9 mouse cellular contexts compared by ENCODE assay signal in genomic region chr1:80830196-80830794, GRCm38 (mm10).
DNase-seq lines count a peak whose midpoint lies in the region; ATAC-seq and TF ChIP-seq lines count a peak whose summit lies in the region.
"Had no signal": no experiment of that assay in that cellular context is flagged by ENCODE, and none has a peak within 500 bp of the region (broad histone marks: within the 10 kb centered on the region; RNA-seq: fewer than 3 reads in every experiment).

No protein-coding gene starts in this region.

- H3K4me3 ChIP-seq in heart, postnatal 0 days (ENCODE audit: low read depth, low read length) = no peak overlapping the region
- H3K4me3 ChIP-seq in heart, embryonic 11.5 days (ENCODE audit: low read depth, low read length) = no peak overlapping the region
- no peak overlapping the region for H3K4me3 ChIP-seq in midbrain, postnatal 0 days (ENCODE audit: low read depth, low read length)
- H3K4me3 ChIP-seq: liver, embryonic 15.5 days had no signal

- H3K4me1 ChIP-seq in heart, postnatal 0 days (ENCODE audit: control insufficient read depth, insufficient read depth) = no peaks in the 10 kb centered on the region
- H3K4me1 ChIP-seq in heart, embryonic 11.5 days (ENCODE audit: control insufficient read depth, insufficient read depth, low read length) = no peaks in the 10 kb centered on the region
- no peaks in the 10 kb centered on the region for H3K4me1 ChIP-seq in midbrain, postnatal 0 days (ENCODE audit: insufficient read depth, low read length)
- H3K4me1 ChIP-seq: liver, embryonic 15.5 days had no signal

- no peaks in the 10 kb centered on the region for H3K36me3 ChIP-seq in heart, postnatal 0 days (replicated peaks; ENCODE audit: control insufficient read depth, insufficient read depth, low read length)
- no peaks in the 10 kb centered on the region for H3K36me3 ChIP-seq in heart, embryonic 11.5 days (ENCODE audit: control insufficient read depth, insufficient read depth, low read length)
- no peaks in the 10 kb centered on the region for H3K36me3 ChIP-seq in midbrain, postnatal 0 days (ENCODE audit: insufficient read depth, low read length)
- H3K36me3 ChIP-seq: liver, embryonic 15.5 days had no signal

- H3K9me3 ChIP-seq in heart, postnatal 0 days (replicated peaks; ENCODE audit: control insufficient read depth, low read length) = no peaks in the 10 kb centered on the region
- H3K9me3 ChIP-seq in heart, embryonic 11.5 days (replicated peaks; ENCODE audit: control insufficient read depth, low read length) = no peaks in the 10 kb centered on the region
- no peaks in the 10 kb centered on the region for H3K9me3 ChIP-seq in midbrain, postnatal 0 days (ENCODE audit: low read length)
- H3K9me3 ChIP-seq: liver, embryonic 15.5 days had no signal

- no peak overlapping the region for H3K9ac ChIP-seq in heart, postnatal 0 days (replicated peaks; ENCODE audit: low read depth, low read length)
- H3K9ac ChIP-seq in heart, embryonic 11.5 days (ENCODE audit: low read depth, low read length) = no peak overlapping the region
- H3K9ac ChIP-seq in midbrain, postnatal 0 days (replicated peaks; ENCODE audit: low read length, poor library complexity, severe bottlenecking) = no peak overlapping the region
- H3K9ac ChIP-seq: liver, embryonic 15.5 days had no signal

- no peak overlapping the region for H3K4me2 ChIP-seq in heart, postnatal 0 days (ENCODE audit: low read depth, low read length)
- H3K4me2 ChIP-seq in heart, embryonic 11.5 days = no peak overlapping the region
- no peak overlapping the region for H3K4me2 ChIP-seq in midbrain, postnatal 0 days (ENCODE audit: low read depth, low read length, poor library complexity, severe bottlenecking)
- H3K4me2 ChIP-seq: liver, embryonic 15.5 days had no signal

- no peak for DNase-seq in heart, postnatal 0 days (ENCODE audit: low spot score)
- peak; percentile 19 for DNase-seq in lung, postnatal 14 days
- no peak for DNase-seq in lung, adult 18-20 months
- peak; percentile 63 to 78 for DNase-seq in cerebellum, postnatal 10 days
- peak; percentile 77 for DNase-seq in midbrain, postnatal 0 days (ENCODE audit: low spot score)
- DNase-seq in spleen, postnatal 14 days (ENCODE audit: low spot score in 2 of 2) = no peak
- DNase-seq in B cell, adult 2 months = no peak

- ATAC-seq in heart, postnatal 0 days (ENCODE audit: insufficient read depth, low read depth) = no peak
- ATAC-seq in heart, embryonic 11.5 days (replicated peaks; ENCODE audit: insufficient number of reproducible peaks, low FRiP score, low TSS enrichment) = no peak
- no peak for ATAC-seq in midbrain, postnatal 0 days (ENCODE audit: low FRiP score)

- no peak overlapping the region for H3K27ac ChIP-seq in heart, postnatal 0 days (ENCODE audit: low read depth)
- no peak overlapping the region for H3K27ac ChIP-seq in heart, embryonic 11.5 days (ENCODE audit: low read depth, low read length)
- no peak overlapping the region for H3K27ac ChIP-seq in midbrain, postnatal 0 days (ENCODE audit: low read depth, low read length)
- H3K27ac ChIP-seq: liver, embryonic 15.5 days had no signal

- TF ChIP-seq EP300 in heart, postnatal 0 days (IDR thresholded peaks at IDR 0.05; ENCODE audit: low read depth) = no peak

- no peaks in the 10 kb centered on the region for H3K27me3 ChIP-seq in heart, postnatal 0 days (ENCODE audit: control insufficient read depth, insufficient read depth, low read length)
- H3K27me3 ChIP-seq in heart, embryonic 11.5 days (ENCODE audit: control insufficient read depth, insufficient read depth, low read length) = no peaks in the 10 kb centered on the region
- no peaks in the 10 kb centered on the region for H3K27me3 ChIP-seq in midbrain, postnatal 0 days (ENCODE audit: insufficient read depth, low read length)
- H3K27me3 ChIP-seq: liver, embryonic 15.5 days had no signal

- TF ChIP-seq CTCF in heart, postnatal 0 days (IDR thresholded peaks at IDR 0.05; ENCODE audit: low read depth) = peak; percentile 60
- TF ChIP-seq CTCF in midbrain, postnatal 0 days (IDR thresholded peaks at IDR 0.05) = peak; percentile 84

Comparison
In these comparisons a context has a peak if more than half of its experiments do, and no peak if none do; other contexts are left out.
1. DNase-seq: peak in lung, postnatal 14 days (single experiment), cerebellum, postnatal 10 days (2 of 2) and midbrain, postnatal 0 days (single experiment); none in heart, postnatal 0 days (single experiment), lung, adult 18-20 months (0 of 2), spleen, postnatal 14 days (0 of 2) and B cell, adult 2 months (0 of 2).